Mouse (Mus musculus): Measurements from ENCODE around the gene Ace3. TPM values are rescaled to one million over a fixed set of nuclear protein-coding genes. Genes with fewer than 3 reads are reported as not detected.

Ace3 gene
- not detected in 2 replicates for polyA plus RNA-seq (2012; rRNA removed; ENCODE audit: low replicate concordance)

GRCm38 (mm10) chr11:105994375-105994774 lies at the start of gene Ace3:
Gene Ace3, plus strand, starts transcription at chr11:105994675.

GRCm38 (mm10) chr11:105952911-105953386 lies 41.5 kb upstream of the Ace3 start, which contains the start of gene Cyb561:
Gene Cyb561, minus strand, starts transcription at chr11:105953336.

GRCm38 (mm10) chr11:105967741-105968574 lies 26.5 kb upstream of the Ace3 start, which contains the start of gene Ace:
Gene Ace, plus strand, starts transcription at chr11:105967945.

GRCm38 (mm10) chr11:106007821-106008220 lies 13.3 kb downstream of the Ace3 start, which contains the start of gene Kcnh6:
Gene Kcnh6, plus strand, starts transcription at chr11:106008124.

GRCm38 (mm10) chr11:106036548-106037417 lies 42.3 kb downstream of the Ace3 start, which contains the start of gene Dcaf7:
Gene Dcaf7, plus strand, starts transcription at chr11:106036872.

Other genes starting within 250 kb of the Ace3 start
- gene Cyb561, start 41.3 kb upstream of the Ace3 start, polyA plus RNA-seq (2012; rRNA removed; ENCODE audit: low replicate concordance), result 28.8 and 33.5 TPM in 2 replicates
- 96.2 and 107 TPM in 2 replicates for gene Ace, start 26.7 kb upstream of the Ace3 start, polyA plus RNA-seq (2012; rRNA removed; ENCODE audit: low replicate concordance)
- gene Kcnh6, start 13.4 kb downstream of the Ace3 start, polyA plus RNA-seq (2012; rRNA removed; ENCODE audit: low replicate concordance), result not detected in 2 replicates
- gene Dcaf7, start 42.2 kb downstream of the Ace3 start, polyA plus RNA-seq (2012; rRNA removed; ENCODE audit: low replicate concordance), result 41.7 and 42.6 TPM in 2 replicates
- 15.6 and 17.6 TPM in 2 replicates for gene Taco1, start 71.4 kb downstream of the Ace3 start, polyA plus RNA-seq (2012; rRNA removed; ENCODE audit: low replicate concordance)
- gene Map3k3, start 89.9 kb downstream of the Ace3 start, polyA plus RNA-seq (2012; rRNA removed; ENCODE audit: low replicate concordance), result 39.9 and 55.5 TPM in 2 replicates
- gene Gm10840, start 166.2 kb downstream of the Ace3 start, polyA plus RNA-seq (2012; rRNA removed; ENCODE audit: low replicate concordance), result not detected in 2 replicates
- 139 and 178 TPM in 2 replicates for gene Limd2, start 166.2 kb downstream of the Ace3 start, polyA plus RNA-seq (2012; rRNA removed; ENCODE audit: low replicate concordance)
- 30.4 and 43.7 TPM in 2 replicates for gene Strada, start 207.5 kb downstream of the Ace3 start, polyA plus RNA-seq (2012; rRNA removed; ENCODE audit: low replicate concordance)
- gene Ccdc47, start 221.7 kb downstream of the Ace3 start, polyA plus RNA-seq (2012; rRNA removed; ENCODE audit: low replicate concordance), result 8.0 and 20.2 TPM in 2 replicates
- 7.4 and 10.8 TPM in 2 replicates for gene Ddx42, start 222.3 kb downstream of the Ace3 start, polyA plus RNA-seq (2012; rRNA removed; ENCODE audit: low replicate concordance)